Mouse (Mus musculus): ENCODE data around the gene Magt1. TPM values are rescaled to one million over a fixed set of nuclear protein-coding genes. Genes with fewer than 3 reads are reported as not detected.
A peak's percentile ranks its signal among the peaks of the same experiment; 100 is the strongest.
"Not testable (repeated sequence)": the region's sequence is repeated elsewhere in the genome, so short reads cannot be mapped to it uniquely, and the experiment has no call there.

The Magt1 gene
- polyA plus RNA-seq, 1 experiment from 2014 or later, result 19.0 TPM

- no peak for ATAC-seq
- peak overlapping the region; percentile 58 for H3K4me3 ChIP-seq (ENCODE audit: low read depth, low read length)
- no peaks in the 10 kb centered on the region; the same call in 1 of the 2 replicates for H3K27me3 ChIP-seq (ENCODE audit: control insufficient read depth, insufficient read depth, low read depth, low read length)
- peak overlapping the region; percentile 62 for H3K4me2 ChIP-seq (ENCODE audit: low read length)
- peaks cover 3% of the 10 kb centered on the region for H3K4me1 ChIP-seq (ENCODE audit: control insufficient read depth, insufficient read depth, low read length)
- H3K27ac ChIP-seq (ENCODE audit: low read length), result no peak overlapping the region
- 5% methylated on average over 2 of the region's 3 CpGs for WGBS
- no peaks in the 10 kb centered on the region for H3K36me3 ChIP-seq (ENCODE audit: control insufficient read depth, insufficient read depth, low read length)
- no peaks in the 10 kb centered on the region for H3K9me3 ChIP-seq (replicated peaks; ENCODE audit: control insufficient read depth, low read length, poor library complexity, severe bottlenecking)
- peak overlapping the region; percentile 59; the same call in 1 of the 2 replicates for H3K9ac ChIP-seq (ENCODE audit: low read depth, low read length)
Observed at GRCm38 (mm10) chrX:106010762-106011161, 944 bp downstream of the Magt1 start.

- Histone ChIP-seq H3K27me3 (ENCODE audit: control insufficient read depth, insufficient read depth, low read depth, low read length) (no peaks in the 10 kb centered on the region), H3K9ac (ENCODE audit: low read depth, low read length) (no peak overlapping the region), H3K4me2 (ENCODE audit: low read length) (no peak overlapping the region), H3K36me3 (ENCODE audit: control insufficient read depth, insufficient read depth, low read length) (no peaks in the 10 kb centered on the region), H3K27ac (ENCODE audit: low read length) (no peak overlapping the region), H3K4me1 (ENCODE audit: control insufficient read depth, insufficient read depth, low read length) (no peaks in the 10 kb centered on the region), H3K4me3 (ENCODE audit: low read depth, low read length) (no peak overlapping the region), H3K9me3 (replicated peaks; ENCODE audit: control insufficient read depth, low read length, poor library complexity, severe bottlenecking) (no peaks in the 10 kb centered on the region)
- WGBS, result 76% methylated on average over 1 of the region's 1 CpGs
- ATAC-seq, result no peak
Observed at GRCm38 (mm10) chrX:106001605-106002004, 10.1 kb downstream of the Magt1 start.

- H3K4me1 ChIP-seq (ENCODE audit: control insufficient read depth, insufficient read depth, low read length); H3K27me3 ChIP-seq (ENCODE audit: control insufficient read depth, insufficient read depth, low read depth, low read length); H3K36me3 ChIP-seq (ENCODE audit: control insufficient read depth, insufficient read depth, low read length); H3K4me3 ChIP-seq (ENCODE audit: low read depth, low read length); ATAC-seq; H3K4me2 ChIP-seq (ENCODE audit: low read length); H3K9me3 ChIP-seq (replicated peaks; ENCODE audit: control insufficient read depth, low read length, poor library complexity, severe bottlenecking); H3K27ac ChIP-seq (ENCODE audit: low read length); H3K9ac ChIP-seq (ENCODE audit: low read depth, low read length): not testable (repeated sequence)
- 76% methylated on average over 14 of the region's 14 CpGs for WGBS
Observed at GRCm38 (mm10) chrX:105957091-105957490, 54.6 kb downstream of the Magt1 start.

DNA sequence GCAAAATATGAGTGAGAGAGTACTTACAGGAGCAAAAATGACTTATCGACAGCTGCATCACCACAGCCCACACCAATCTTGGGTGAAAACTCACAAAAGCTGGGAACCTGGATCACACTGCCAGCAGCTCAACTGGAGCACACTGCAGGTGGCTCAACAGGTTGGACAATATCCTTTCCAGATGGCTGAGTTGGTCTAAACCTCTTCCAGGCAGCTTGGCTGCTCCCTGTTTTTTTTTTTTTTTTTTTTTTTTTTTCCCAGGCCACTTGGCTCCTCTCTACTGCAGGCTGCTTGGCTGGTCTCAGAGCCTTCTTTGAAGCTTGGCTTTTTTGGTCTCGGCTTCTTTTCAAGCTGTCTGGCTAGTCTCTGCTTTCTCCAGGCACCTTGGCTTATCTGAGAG lies 57.7 kb downstream of the Magt1 start:
- H3K36me3 ChIP-seq (ENCODE audit: control insufficient read depth, insufficient read depth, low read length), result no peaks in the 10 kb centered on the region
- H3K9ac ChIP-seq (ENCODE audit: low read depth, low read length), result no peak overlapping the region
- H3K4me2 ChIP-seq (ENCODE audit: low read length), result no peak overlapping the region
- no peak overlapping the region for H3K27ac ChIP-seq (ENCODE audit: low read length)
- 71% methylated on average over 2 of the region's 2 CpGs for WGBS
- no peak overlapping the region for H3K4me3 ChIP-seq (ENCODE audit: low read depth, low read length)
- no peaks in the 10 kb centered on the region for H3K27me3 ChIP-seq (ENCODE audit: control insufficient read depth, insufficient read depth, low read depth, low read length)
- H3K9me3 ChIP-seq (replicated peaks; ENCODE audit: control insufficient read depth, low read length, poor library complexity, severe bottlenecking), result no peaks in the 10 kb centered on the region
- no peaks in the 10 kb centered on the region for H3K4me1 ChIP-seq (ENCODE audit: control insufficient read depth, insufficient read depth, low read length)
- no peak for ATAC-seq

- H3K27ac ChIP-seq (ENCODE audit: low read length), result no peak overlapping the region
- H3K36me3 ChIP-seq (ENCODE audit: control insufficient read depth, insufficient read depth, low read length), result no peaks in the 10 kb centered on the region
- no peaks in the 10 kb centered on the region for H3K27me3 ChIP-seq (ENCODE audit: control insufficient read depth, insufficient read depth, low read depth, low read length)
- H3K4me2 ChIP-seq (ENCODE audit: low read length), result no peak overlapping the region
- ATAC-seq, result no peak
- 70% methylated on average over 1 of the region's 1 CpGs for WGBS
- no peaks in the 10 kb centered on the region for H3K4me1 ChIP-seq (ENCODE audit: control insufficient read depth, insufficient read depth, low read length)
- no peak overlapping the region for H3K4me3 ChIP-seq (ENCODE audit: low read depth, low read length)
- no peak overlapping the region for H3K9ac ChIP-seq (ENCODE audit: low read depth, low read length)
- no peaks in the 10 kb centered on the region for H3K9me3 ChIP-seq (replicated peaks; ENCODE audit: control insufficient read depth, low read length, poor library complexity, severe bottlenecking)
Observed at GRCm38 (mm10) chrX:105946357-105946756, 65.3 kb downstream of the Magt1 start.

- H3K9ac ChIP-seq (ENCODE audit: low read depth, low read length), result no peak overlapping the region
- no peak overlapping the region for H3K4me2 ChIP-seq (ENCODE audit: low read length)
- no peaks in the 10 kb centered on the region for H3K36me3 ChIP-seq (ENCODE audit: control insufficient read depth, insufficient read depth, low read length)
- no peaks in the 10 kb centered on the region for H3K9me3 ChIP-seq (replicated peaks; ENCODE audit: control insufficient read depth, low read length, poor library complexity, severe bottlenecking)
- H3K27me3 ChIP-seq (ENCODE audit: control insufficient read depth, insufficient read depth, low read depth, low read length), result no peaks in the 10 kb centered on the region
- no peak for ATAC-seq
- no peak overlapping the region for H3K4me3 ChIP-seq (ENCODE audit: low read depth, low read length)
- no peak overlapping the region for H3K27ac ChIP-seq (ENCODE audit: low read length)
- WGBS, result 85% methylated on average over 7 of the region's 7 CpGs
- H3K4me1 ChIP-seq (ENCODE audit: control insufficient read depth, insufficient read depth, low read length), result no peaks in the 10 kb centered on the region
Observed at GRCm38 (mm10) chrX:105939245-105939644, 72.5 kb downstream of the Magt1 start.

DNA sequence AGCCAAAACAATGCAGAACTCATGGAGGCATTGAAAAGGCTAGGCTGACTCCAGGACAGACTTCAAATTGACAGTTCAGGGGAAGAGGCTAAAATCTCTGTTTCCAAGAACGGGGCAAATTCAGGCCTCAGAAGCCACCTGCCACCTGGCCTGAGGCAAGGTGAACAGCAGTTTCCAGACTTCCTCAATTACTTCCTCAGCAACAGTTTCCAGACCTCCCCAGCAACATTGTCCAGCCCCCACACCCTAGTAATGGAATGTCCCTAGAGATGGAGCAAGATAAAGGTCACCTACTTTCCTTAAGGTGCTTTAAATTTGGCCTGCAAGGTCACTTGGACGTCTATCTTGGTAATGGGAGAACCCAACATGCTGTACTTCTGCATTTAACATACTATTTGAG lies 74.0 kb downstream of the Magt1 start:
- Histone ChIP-seq H3K27ac (ENCODE audit: low read length) (no peak overlapping the region), H3K27me3 (ENCODE audit: control insufficient read depth, insufficient read depth, low read depth, low read length) (no peaks in the 10 kb centered on the region), H3K4me1 (ENCODE audit: control insufficient read depth, insufficient read depth, low read length) (no peaks in the 10 kb centered on the region), H3K4me2 (ENCODE audit: low read length) (no peak overlapping the region), H3K9me3 (replicated peaks; ENCODE audit: control insufficient read depth, low read length, poor library complexity, severe bottlenecking) (no peaks in the 10 kb centered on the region), H3K4me3 (ENCODE audit: low read depth, low read length) (no peak overlapping the region), H3K9ac (ENCODE audit: low read depth, low read length) (no peak overlapping the region), H3K36me3 (ENCODE audit: control insufficient read depth, insufficient read depth, low read length) (no peaks in the 10 kb centered on the region)
- 78% methylated on average over 2 of the region's 2 CpGs for WGBS
- no peak for ATAC-seq

- ATAC-seq, result no peak
- 69% methylated on average over 5 of the region's 5 CpGs for WGBS
- Histone ChIP-seq H3K27ac (ENCODE audit: low read length) (no peak overlapping the region), H3K27me3 (ENCODE audit: control insufficient read depth, insufficient read depth, low read depth, low read length) (no peaks in the 10 kb centered on the region), H3K9me3 (replicated peaks; ENCODE audit: control insufficient read depth, low read length, poor library complexity, severe bottlenecking) (no peaks in the 10 kb centered on the region), H3K4me2 (ENCODE audit: low read length) (no peak overlapping the region), H3K36me3 (ENCODE audit: control insufficient read depth, insufficient read depth, low read length) (no peaks in the 10 kb centered on the region), H3K9ac (ENCODE audit: low read depth, low read length) (no peak overlapping the region), H3K4me3 (ENCODE audit: low read depth, low read length) (no peak overlapping the region), H3K4me1 (ENCODE audit: control insufficient read depth, insufficient read depth, low read length) (no peaks in the 10 kb centered on the region)
Observed at GRCm38 (mm10) chrX:105934341-105934740, 77.4 kb downstream of the Magt1 start.

DNA sequence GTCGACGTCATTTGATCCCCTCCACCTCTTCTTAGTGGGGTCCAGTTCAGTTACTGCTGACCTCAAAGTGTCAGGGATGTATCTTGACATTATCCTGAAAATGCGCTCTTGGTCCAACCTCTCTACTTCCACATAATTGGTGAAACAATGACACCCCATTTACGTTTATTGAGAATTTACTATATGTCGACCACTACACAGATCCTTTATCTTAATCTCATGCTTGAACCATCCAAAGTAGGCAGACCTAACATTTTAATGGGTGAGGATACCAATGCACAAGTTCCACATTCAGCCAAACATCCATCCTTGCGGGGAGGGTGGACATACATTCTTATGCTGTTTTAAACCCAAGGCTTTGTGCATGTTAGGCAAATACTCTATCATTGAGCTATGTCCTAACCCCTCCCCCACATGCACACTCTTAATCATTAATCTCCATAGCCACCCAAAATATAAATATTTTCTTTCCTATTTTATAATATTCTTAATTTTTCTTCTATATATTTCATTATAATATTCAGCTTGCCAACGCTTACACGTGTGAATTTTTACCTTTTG lies 82.1 kb downstream of the Magt1 start:
- no peaks in the 10 kb centered on the region for H3K9me3 ChIP-seq (replicated peaks; ENCODE audit: control insufficient read depth, low read length, poor library complexity, severe bottlenecking)
- no peaks in the 10 kb centered on the region for H3K27me3 ChIP-seq (ENCODE audit: control insufficient read depth, insufficient read depth, low read depth, low read length)
- peaks cover 11% of the 10 kb centered on the region; the same call in 1 of the 2 replicates for H3K4me1 ChIP-seq (ENCODE audit: control insufficient read depth, insufficient read depth, low read length)
- H3K4me2 ChIP-seq (ENCODE audit: low read length), result peak overlapping the region; percentile 42
- H3K9ac ChIP-seq (ENCODE audit: low read depth, low read length), result 0 out of 2 replicates have a peak overlapping the region, but pooled peaks have one; percentile 85
- 34% methylated on average over 8 of the region's 8 CpGs for WGBS
- peak overlapping the region; percentile 94 for H3K27ac ChIP-seq (ENCODE audit: low read length)
- ATAC-seq, result peak; percentile 61
- peak overlapping the region; percentile 64 for H3K4me3 ChIP-seq (ENCODE audit: low read depth, low read length)
- H3K36me3 ChIP-seq (ENCODE audit: control insufficient read depth, insufficient read depth, low read length), result no peaks in the 10 kb centered on the region

Measured in midbrain, embryonic 16.5 days (tissue).